Mouse (Mus musculus) bone marrow macrophage, adult 2 months (primary cell): ENCODE results near the gene Irak1bp1. TPM values are rescaled to one million over a fixed set of nuclear protein-coding genes. Genes with fewer than 3 reads are reported as not detected.

Experiments
- H3K27ac ChIP-seq: 2 replicates; pipeline ENCODE4 v1.5.1; 2012; ENCODE audit warnings: low read depth, low read length; ENCODE audit not compliant: insufficient read depth
- H3K4me1 ChIP-seq: 2 replicates; pipeline ENCODE4 v1.6.1; 2012; ENCODE audit warnings: low read length; ENCODE audit not compliant: control insufficient read depth, insufficient read depth
- H3K4me3 ChIP-seq: 2 replicates; pipeline ENCODE4 v1.5.1; 2012; ENCODE audit warnings: mild to moderate bottlenecking, low read length, moderate library complexity; ENCODE audit not compliant: insufficient read depth
- CTCF ChIP-seq: IDR thresholded peaks from 2 replicates; pipeline ENCODE4 v1.5.1; 2012; ENCODE audit warnings: low read depth, mild to moderate bottlenecking, low read length, moderate library complexity
- POLR2A ChIP-seq: IDR thresholded peaks from 2 replicates; pipeline ENCODE4 v1.6.1; 2012; ENCODE audit warnings: mild to moderate bottlenecking, low read depth, low read length, borderline replicate concordance
- polyA plus RNA-seq: library from polyadenylated mRNA; stranded (reverse); fragments of >200 nt; gene quantifications from 2 replicates; pipeline ENCODE4 v1.2.4, GENCODE M21; 2012; ENCODE audit not compliant: missing spikeins, insufficient read depth, insufficient read length

The Irak1bp1 gene
- polyA plus RNA-seq: 2.7 and 2.9 TPM in 2 replicates

DNA sequence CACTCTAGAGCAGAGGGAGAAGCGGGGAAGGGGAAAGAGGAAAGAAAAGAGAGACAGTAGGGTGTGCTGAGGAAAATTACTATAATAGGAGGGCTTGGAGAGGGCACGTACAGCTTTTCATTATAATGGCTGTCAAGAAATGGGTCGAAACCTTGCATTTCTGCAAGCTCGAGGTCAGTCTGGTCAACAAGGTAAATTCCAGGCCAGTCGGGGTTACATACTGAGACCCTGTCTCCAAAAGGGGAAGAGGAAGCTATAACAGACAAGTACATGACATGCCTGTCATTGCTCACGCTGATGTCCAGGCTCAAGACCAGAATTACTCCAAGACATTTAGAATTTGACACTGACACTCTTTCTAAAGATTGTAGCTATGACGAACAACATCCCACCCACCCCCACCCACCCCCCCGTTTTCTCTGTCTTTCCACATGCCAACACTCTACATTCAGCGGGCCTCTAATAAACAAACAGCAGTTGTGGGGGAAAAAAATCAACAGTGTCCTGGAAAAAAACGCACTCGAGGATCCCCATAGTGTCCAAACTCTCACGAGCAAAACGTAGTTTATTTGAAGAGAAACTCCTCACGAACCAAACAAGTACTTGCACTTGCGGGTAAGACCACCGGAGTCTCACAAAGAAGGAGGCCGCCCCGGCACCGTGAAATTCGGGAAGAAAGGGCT is at the start of gene Irak1bp1:
Gene Irak1bp1, plus strand, starts transcription at position 534 of the 683 bp plus-strand sequence.
- peaks cover 17% of the 10 kb centered on the region for H3K4me1 ChIP-seq
- TF ChIP-seq CTCF (no peak), POLR2A (no peak)
- H3K4me3 ChIP-seq: peak within 1 kb of the TSS; percentile 95
- peak within 1 kb of the TSS; percentile 90 for H3K27ac ChIP-seq

DNA sequence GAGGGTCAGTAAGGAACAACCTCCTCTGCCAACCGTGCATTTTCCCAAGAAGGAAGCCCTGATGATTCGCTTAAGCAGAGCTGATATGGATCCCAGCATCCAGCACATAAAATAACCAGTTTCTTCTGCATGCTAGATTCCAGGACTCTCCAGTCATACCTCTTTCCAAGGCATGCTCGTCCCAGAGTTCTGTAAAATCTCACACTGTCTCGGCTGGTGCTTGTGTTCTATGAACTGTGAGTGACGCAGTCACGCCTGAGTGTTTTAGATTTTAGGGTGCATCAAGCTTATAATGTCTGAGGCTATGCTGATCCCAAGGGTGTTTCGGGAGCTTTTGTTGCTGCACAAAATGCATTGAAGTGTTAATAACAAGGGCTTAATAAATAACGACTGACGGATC is 41.0 kb upstream of the Irak1bp1 start:
- no peak overlapping the region for H3K27ac ChIP-seq
- no peak for TF ChIP-seq CTCF
- H3K4me3 ChIP-seq: no peak overlapping the region
- no peaks in the 10 kb centered on the region for H3K4me1 ChIP-seq

DNA sequence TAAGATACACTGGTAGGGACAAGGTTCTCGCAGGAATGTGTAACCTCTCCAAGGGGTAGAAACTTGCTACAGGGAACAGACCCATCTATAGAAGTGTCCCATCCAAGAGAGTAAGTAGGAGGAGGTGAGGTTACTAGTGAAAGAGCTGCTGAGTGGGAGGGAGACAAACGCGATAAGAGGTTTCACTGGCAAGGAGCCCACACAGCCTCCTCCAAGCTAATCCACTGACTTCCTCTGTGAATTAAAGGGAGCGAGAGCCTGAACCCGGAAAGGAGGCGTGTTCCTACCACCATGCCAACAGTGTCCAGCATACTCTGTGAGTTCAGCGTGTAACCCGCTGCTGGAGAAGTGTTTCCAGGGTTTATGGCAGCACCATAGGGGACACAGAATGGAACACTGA is 29.0 kb upstream of the Irak1bp1 start:
- no peak overlapping the region for H3K4me3 ChIP-seq
- TF ChIP-seq CTCF: no peak
- no peak for TF ChIP-seq POLR2A
- no peaks in the 10 kb centered on the region for H3K4me1 ChIP-seq
- no peak overlapping the region for H3K27ac ChIP-seq

DNA sequence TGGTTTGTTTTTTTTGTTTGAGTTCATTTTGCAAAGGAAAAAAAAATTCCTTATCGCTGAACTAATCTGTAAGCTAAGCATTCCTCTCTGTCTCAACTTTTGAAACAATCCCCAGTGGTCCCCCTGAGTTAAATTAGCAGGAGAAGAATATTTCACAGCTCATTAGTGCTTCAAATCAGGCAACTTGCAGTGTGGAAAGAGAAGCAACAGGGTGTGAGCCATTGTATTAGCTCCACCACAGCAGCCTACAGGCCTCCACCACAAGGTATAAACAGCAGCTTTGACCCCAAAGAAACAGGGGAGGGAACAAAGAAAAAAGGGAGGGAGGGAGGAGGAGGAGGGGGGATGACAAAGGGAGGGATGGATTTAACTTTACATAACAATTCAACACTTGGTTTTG is 22.2 kb upstream of the Irak1bp1 start:
- Histone ChIP-seq H3K4me1 (no peaks in the 10 kb centered on the region), H3K4me3 (no peak overlapping the region), H3K27ac (no peak overlapping the region)
- TF ChIP-seq POLR2A: no peak
- TF ChIP-seq CTCF: no peak

DNA sequence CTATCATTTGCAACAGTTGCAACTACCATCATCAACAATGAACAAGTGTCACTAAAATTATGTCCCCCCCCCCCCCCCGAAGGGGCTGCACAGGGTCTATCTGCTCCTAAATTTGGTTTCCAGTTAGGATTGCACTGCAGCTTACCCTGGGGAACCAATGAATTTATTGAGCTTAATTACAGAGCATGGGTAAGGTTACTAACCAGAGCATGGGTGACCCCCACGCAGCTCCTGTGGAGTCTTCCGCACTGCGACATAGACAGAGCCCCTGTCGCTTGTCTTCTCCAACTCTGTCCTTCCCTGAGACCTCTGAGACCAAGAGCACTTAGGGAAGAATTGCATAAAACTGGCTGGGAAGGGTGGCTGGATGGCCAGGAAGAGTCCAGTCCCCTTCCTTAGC is 21.7 kb upstream of the Irak1bp1 start:
- no peak overlapping the region for H3K4me3 ChIP-seq
- no peak overlapping the region for H3K27ac ChIP-seq
- TF ChIP-seq CTCF (no peak), POLR2A (no peak)
- no peaks in the 10 kb centered on the region for H3K4me1 ChIP-seq

DNA sequence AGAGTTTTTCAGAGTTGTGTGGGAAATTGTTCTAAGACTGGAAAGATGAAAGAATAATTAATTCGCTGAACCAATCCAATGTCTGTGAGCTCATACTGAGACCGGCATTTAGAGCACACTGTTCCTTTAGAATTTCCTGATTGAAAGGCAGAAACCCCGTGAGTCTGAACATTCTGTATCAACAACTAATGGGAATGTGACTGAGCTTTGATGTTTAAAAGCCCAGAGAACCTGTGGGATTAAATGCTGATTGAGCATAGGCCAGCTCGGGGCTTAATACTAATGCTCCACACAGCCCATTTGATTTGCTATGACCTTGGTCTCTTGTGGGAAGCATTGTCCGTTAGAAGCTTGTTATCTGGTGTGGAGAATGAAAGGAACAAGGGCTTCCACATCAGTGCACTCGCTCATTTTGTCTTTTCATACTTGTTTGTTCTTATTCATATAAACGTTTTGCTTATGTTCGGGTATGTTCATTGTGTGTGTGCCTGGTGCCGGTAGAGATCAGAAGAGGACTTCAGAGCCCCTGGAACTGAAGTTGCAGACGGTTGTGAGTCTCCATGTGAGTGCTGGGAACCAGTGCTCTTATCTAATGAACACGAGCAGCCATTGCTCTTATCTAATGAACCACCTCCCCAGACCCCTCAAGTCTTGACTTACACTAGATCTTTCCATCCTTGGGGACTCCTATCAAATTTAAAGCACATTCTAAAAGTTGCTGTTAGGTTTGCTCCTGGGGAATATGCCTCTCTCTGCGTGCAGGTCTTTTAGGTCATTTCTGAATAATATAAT is 17.0 kb upstream of the Irak1bp1 start:
- TF ChIP-seq CTCF: no peak
- TF ChIP-seq POLR2A: no peak

DNA sequence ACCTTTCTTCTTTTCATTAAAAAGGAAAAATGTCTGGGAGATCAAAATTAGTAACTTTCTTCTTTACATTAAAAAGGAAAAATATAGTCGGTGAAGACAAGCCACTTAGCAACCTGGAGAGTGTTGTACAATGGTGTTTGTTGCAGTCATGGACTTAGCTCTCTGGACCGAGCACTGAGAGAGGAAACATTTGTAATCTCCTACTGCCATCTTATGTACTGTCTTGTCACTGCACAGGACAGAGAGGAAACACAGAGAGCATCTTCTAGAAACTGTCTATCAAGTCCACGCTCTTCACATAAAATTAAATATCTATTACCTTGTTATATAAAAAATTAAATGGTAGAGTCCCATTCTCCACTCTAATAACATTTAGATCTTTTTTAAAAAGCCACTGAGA is 14.8 kb upstream of the Irak1bp1 start:
- H3K27ac ChIP-seq: no peak overlapping the region
- H3K4me1 ChIP-seq: no peaks in the 10 kb centered on the region
- TF ChIP-seq CTCF (no peak), POLR2A (no peak)
- no peak overlapping the region for H3K4me3 ChIP-seq

More for the DNA sequence above, 17.0 kb upstream of the Irak1bp1 start:
- Histone ChIP-seq H3K4me3 (no peak overlapping the region), H3K27ac (no peak overlapping the region), H3K4me1 (no peaks in the 10 kb centered on the region)

DNA sequence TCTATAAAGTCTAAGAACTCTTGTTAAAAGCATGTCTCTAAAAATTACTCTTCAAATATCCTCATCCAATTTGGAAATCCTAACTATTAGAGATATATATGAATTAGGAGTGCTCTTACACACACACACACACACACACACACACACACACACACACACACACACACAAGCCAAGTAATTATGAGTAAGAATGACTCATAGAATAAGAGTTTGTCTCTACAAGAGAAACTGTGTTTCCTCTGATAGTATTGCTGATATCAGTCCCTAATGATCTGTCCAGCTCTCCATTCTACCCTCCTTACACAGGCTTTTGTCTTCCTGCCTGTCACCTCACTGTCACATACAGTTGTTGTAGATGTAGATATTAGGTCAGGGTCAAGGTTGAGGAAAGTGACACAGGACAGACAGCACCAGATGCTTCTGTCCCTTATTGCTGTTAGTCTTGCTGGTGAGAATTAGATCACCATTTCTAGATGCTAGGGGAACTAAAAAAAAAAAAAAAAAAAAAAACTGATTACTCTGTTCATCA is 14.0 kb upstream of the Irak1bp1 start:
- TF ChIP-seq CTCF (no peak), POLR2A (no peak)
- H3K27ac ChIP-seq: no peak overlapping the region
- no peaks in the 10 kb centered on the region for H3K4me1 ChIP-seq
- no peak overlapping the region for H3K4me3 ChIP-seq

DNA sequence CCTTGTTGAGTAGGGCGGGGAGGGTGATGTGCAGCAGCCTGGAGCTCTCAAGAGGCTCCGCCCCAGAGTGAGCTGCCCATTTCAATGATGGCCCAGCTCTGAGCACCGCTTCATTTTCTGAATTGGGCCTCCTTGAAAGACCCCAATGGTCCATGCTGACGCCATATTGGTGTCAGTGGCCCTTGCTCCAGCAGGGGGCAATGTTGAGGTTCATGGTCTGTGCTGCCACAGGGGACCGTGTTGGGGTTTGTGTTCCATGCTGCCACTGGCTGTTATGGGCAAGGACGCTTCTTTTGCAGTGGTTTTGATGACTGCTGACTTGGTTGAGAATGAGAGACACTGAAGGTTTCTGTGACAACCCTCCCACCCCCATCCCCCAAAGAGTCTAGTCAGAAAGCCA is 2.9 kb upstream of the Irak1bp1 start:
- Histone ChIP-seq H3K27ac (no peak overlapping the region), H3K4me1 (peaks cover 14% of the 10 kb centered on the region), H3K4me3 (no peak overlapping the region)
- TF ChIP-seq POLR2A (no peak), CTCF (no peak)

DNA sequence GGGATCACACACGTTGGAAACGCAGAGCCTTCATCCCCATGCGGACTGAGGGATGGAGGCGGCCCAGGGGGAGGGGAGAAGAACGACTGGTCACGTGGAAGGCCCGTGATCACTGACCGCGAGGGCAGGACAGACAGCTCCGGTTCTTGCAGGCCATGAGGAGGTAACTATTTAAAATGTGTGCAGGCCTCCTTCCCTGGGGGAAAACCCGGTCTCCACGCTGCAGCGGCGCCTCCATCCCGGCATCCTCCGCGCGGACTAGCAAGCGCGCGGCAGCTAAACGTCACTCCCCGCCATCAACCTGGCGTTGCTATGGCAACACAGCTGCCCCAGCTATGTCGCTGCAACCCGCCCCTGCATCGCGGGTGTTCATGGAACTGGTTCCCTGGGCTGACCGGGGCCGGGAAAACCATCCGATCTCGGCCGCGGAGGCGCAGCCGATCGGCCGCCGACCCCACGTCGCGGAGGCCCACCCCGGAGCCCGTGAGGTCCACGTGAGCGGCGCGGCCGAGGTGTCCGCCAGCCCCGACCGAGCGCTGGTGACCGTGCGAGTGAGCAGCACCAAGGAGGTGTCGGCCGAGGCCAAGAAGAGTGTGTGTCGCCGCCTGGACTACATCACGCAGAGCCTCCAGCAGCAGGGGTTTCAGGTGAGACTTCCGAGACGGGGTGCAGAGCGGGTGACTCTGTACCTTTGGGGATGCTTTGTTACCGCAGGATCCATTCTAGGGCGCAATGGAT is 522 bp downstream of the Irak1bp1 start:
- peak overlapping the region; percentile 95 for H3K4me3 ChIP-seq
- H3K4me1 ChIP-seq: peaks cover 15% of the 10 kb centered on the region
- no peak for TF ChIP-seq POLR2A
- no peak for TF ChIP-seq CTCF
- H3K27ac ChIP-seq: peak overlapping the region; percentile 90

DNA sequence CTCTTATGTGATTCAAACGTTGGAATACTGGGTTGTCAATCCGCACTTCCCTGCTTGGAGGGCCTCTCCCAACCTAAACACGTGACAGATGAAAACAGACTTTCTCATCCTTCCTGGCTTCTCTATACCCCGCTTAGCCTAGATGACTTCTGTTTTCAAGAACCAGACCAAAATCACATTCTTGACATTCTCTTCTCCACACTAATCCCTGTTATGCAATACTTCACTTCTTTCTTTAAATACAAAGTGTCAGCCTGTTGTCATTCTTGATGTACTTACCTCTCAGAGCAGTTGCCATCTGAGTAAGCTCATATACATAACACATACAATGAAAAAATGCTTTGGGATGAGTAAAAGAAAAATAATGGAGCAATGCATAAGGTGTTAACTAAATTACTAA is 2.6 kb downstream of the Irak1bp1 start:
- H3K4me1 ChIP-seq: peaks cover 15% of the 10 kb centered on the region
- TF ChIP-seq CTCF (no peak), POLR2A (no peak)
- H3K27ac ChIP-seq: peak overlapping the region; percentile 11; the same call in 1 of the 2 replicates
- H3K4me3 ChIP-seq: no peak overlapping the region
